ENCODE assay signal across 9 mouse cellular contexts in the genomic region with DNA sequence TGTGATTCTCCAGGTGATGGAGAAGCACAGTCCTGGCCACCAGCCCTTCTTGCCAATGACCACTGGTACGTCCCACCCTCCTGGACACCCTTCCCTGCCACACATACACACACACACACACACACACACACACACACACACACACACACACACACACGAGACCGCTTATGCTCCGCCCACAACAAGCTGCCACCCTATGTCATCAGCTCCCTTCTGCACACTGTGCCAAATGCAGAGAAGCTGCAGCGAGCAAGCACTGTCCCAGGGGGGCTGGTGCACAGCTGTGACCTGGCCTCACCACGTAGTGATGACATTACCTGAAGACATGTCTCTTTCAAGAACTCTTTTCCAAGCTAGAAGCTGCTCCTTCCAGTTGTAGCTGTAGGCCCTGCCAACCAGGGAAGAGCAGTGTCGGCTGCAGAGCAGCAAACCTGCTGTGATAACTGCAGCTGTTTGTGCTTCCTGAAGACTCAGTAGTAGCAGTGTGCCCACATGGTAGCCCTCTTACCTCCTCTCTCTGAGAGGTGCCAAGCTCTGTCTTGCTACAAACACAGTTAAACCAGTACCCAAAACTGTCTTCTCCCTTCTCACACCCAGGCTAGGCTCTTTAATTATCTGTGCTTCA. TPM values are rescaled to one million over a fixed set of nuclear protein-coding genes. Genes with fewer than 3 reads are reported as not detected.
A peak's percentile ranks its signal among the peaks of the same experiment; 100 is the strongest.
DNase-seq lines count a peak whose midpoint lies in the region; ATAC-seq lines count a peak whose summit lies in the region.
"Had no signal": no experiment of that assay in that cellular context is flagged by ENCODE, and none has a peak within 500 bp of the region (broad histone marks: within the 10 kb centered on the region; RNA-seq: fewer than 3 reads in every experiment).

No protein-coding gene starts in this region.

- peaks cover 36% of the 10 kb centered on the region for H3K36me3 ChIP-seq in megakaryocyte, embryonic 14.5 days (replicated peaks; ENCODE audit: low read length)
- H3K36me3 ChIP-seq: liver, embryonic 15.5 days had no signal

- H3K4me1 ChIP-seq in megakaryocyte, embryonic 14.5 days, result peaks cover 100% of the 10 kb centered on the region

- no peaks in the 10 kb centered on the region for H3K9me3 ChIP-seq in megakaryocyte, embryonic 14.5 days
- H3K9me3 ChIP-seq: liver, embryonic 15.5 days had no signal

- no peak for ATAC-seq in megakaryocyte, adult 5-6 weeks (ENCODE audit: poor library complexity, severe bottlenecking)
- ATAC-seq in neutrophil, adult 5-6 weeks (ENCODE audit: extremely low read depth, insufficient number of reproducible peaks, low FRiP score, poor library complexity, severe bottlenecking), result peak; percentile 34; the same call in 1 of the 2 replicates

- no peaks in the 10 kb centered on the region for H3K27me3 ChIP-seq in megakaryocyte, embryonic 14.5 days (replicated peaks)
- H3K27me3 ChIP-seq: liver, embryonic 15.5 days had no signal

- H3K4me3 ChIP-seq in megakaryocyte, embryonic 14.5 days (replicated peaks), result peak overlapping the region; percentile 75
- H3K4me3 ChIP-seq: liver, embryonic 15.5 days had no signal

- peak; percentile 60 for DNase-seq in cerebellum, adult 9-11 months
- DNase-seq in cerebellum, adult 11 months, result no peak
- peak; percentile 31 to 48 for DNase-seq in heart, postnatal 10 days
- DNase-seq in urinary bladder, adult 18-20 months (ENCODE audit: low spot score in 2 of 2), result no peak
- no peak for DNase-seq in kidney, adult 8-10 months

- intact Hi-C loops in heart, postnatal 10 days (cut with DNase I), result no loop called here

RNA-seq across cellular contexts. Expression of gene Sgms1, which starts 11.7 kb away (rescaled TPM):
- 6.8 and 10.8 TPM in 2 replicates for polyA plus RNA-seq in megakaryocyte, embryonic 14.5 days (2012; ENCODE audit: insufficient read depth, low replicate concordance)
- total RNA-seq in megakaryocyte, adult 5-6 weeks (2015), result 45.4 and 48.3 TPM in 2 replicates
- 44.9 and 69.6 TPM in 2 replicates for total RNA-seq in megakaryocyte, adult 5-6 weeks (2017)
- total RNA-seq in heart, postnatal 10 days (2021), result 10 to 100 TPM; 54.1 to 67.2 TPM
- total RNA-seq in neutrophil, adult 5-6 weeks (2017), result 194 and 198 TPM in 2 replicates

Comparison
In these comparisons a context has a peak if more than half of its experiments do, and no peak if none do; other contexts are left out.
1. DNase-seq: peak in cerebellum, adult 9-11 months (single experiment) and heart, postnatal 10 days (2 of 2); none in cerebellum, adult 11 months (single experiment), urinary bladder, adult 18-20 months (0 of 2) and kidney, adult 8-10 months (0 of 2).